Mouse (Mus musculus) v-Abl transformed pro-B cells (cell line): ENCODE measurements around the gene Cdc42se2.

Experiments used
- in situ Hi-C, 2 experiments: fragments of 400-800 bp; cut with MboI; formaldehyde crosslinking; loops; one replicate each; pipeline ENCODE4 v1.15.1; 2025; ENCODE audit not compliant: unreplicated experiment in 2 of 2

Cdc42se2 gene

DNA sequence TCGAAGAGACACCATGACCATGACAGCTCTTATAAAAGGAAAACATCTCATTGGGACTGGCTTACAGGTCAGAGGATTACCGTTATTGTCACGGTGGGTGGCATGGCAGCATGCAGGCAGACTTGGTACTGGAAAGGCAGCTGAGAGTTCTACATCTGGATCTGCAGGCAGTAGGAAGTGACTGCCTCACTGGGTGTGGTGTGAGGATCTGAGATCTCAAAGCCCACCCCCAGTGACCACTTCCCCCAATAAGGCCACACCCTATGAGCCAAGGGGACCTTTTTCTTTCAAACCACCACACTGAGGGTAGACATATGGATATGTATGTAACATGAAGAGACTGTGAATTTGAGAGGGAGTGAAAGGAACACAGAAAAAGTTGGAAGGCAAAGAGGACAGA lies 7.2 kb upstream of the Cdc42se2 start:
- in situ Hi-C loops, result no loop called here

DNA sequence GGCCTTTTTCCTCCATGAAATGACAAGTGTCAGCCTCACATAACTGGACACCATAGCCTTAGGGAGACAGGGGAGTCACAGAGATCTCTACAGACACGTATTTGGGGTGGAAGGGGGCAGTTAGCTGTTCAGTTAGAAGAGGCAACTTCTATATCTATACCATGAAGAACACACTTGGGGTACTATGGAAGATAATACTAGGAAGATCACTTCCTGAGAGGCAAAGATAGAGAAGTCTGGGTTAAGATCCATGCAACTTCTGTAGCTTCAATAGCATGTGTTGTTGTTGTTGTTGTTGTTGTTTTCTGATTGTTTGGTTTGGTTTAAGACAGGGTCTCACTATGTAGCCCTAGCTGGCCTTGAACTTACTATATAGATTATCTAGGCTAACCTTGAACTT lies 5.7 kb upstream of the Cdc42se2 start:
- in situ Hi-C loops, result no loop called here

DNA sequence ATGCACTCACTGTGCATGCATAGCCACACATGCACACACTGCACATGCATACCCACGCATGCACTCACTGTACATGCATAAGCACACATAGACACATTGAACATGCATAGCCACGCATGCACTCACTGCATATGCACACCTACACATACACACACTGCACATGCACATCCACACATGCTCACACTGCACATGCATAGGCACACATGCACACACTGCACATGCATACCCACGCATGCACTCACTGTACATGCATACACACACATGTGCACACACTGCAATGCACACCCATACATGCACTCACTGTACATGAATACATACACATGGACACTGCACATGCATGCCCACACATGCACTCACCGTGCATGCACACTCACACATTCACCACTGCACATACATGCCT lies 4.0 kb upstream of the Cdc42se2 start:
- in situ Hi-C loops, result no loop called here

DNA sequence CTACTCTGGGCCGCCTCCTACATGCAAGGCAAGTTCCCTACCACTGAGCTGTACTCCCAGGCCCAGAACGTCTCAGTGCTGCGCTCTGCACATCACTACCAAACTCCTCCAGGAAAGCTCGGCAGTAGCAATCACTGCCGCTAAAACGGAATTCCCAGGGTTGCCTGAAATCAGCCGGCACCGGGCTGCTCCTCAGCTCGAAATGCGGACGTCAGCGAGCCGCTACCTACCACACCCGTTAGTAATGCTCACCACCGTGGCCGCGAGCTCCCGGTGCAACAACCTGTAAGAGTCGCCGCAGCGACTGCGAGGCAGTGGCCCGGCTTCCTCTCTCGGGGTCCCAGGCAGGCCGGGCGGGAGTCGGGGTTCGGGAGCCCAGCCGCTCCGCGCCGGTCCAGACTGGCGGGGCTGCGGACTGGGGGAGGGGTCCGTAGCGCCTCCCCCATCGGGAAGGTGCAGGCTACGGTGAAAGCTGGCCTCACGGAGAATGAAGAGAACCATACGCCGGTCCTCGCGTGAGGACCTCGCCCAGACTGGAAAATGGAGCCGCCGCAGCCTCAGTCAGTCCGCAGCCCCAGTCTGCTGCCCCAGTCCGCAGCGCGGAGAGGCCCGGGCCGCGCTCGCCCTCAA lies 502 bp downstream of the Cdc42se2 start:
- in situ Hi-C loops, result loop anchor here (5.0 to 10.0 kb wide), 3 partner anchors 62 to 75 kb away; partner anchors contain the start of gene Lyrm7 (in 1 of the 2)

DNA sequence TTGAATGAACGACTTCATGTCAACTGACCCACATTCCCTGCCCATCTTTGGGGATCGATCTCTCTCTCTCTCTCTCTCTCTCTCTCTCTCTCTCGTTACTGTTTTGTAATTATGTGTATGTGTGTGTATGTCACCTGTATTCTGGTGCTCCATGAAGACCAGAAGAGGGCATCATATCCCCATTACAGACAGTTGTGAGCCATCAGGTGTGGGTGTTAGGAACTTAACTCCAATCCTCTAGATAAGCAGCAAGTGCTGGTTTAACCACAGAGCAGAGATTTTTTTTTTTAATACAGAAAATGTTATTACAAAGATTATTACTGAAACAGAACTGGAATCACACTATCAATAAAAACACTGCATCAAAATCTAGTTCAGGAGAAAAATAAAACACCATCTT lies 1.9 kb downstream of the Cdc42se2 start:
- in situ Hi-C loops, result loop anchor here (5.0 to 10.0 kb wide), 3 partner anchors 61 to 77 kb away; partner anchors contain the start of gene Lyrm7 (in 1 of the 2)

DNA sequence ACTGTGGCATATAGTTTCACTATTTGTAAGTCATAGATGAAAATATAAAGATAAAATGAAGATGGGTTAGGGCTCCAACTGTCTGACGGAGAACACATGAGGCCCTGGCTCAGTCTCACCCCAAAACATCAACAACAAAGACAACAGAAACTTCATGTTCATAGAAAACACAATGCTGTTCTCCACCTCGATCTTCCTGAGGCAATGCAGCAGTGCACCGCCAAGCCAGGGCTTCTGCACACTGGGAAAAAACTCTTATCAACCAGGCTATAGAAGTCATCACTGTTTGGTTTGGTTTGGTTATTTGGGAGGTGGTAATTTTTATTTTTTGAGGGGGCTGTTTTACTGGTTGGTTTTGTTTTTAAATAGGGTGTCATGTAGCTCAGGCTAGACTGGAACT lies 3.0 kb downstream of the Cdc42se2 start:
- in situ Hi-C loops, result loop anchor here in 1 of 2 experiments (10.0 kb wide), 1 partner anchor 60 kb away; no protein-coding TSS in a partner anchor

DNA sequence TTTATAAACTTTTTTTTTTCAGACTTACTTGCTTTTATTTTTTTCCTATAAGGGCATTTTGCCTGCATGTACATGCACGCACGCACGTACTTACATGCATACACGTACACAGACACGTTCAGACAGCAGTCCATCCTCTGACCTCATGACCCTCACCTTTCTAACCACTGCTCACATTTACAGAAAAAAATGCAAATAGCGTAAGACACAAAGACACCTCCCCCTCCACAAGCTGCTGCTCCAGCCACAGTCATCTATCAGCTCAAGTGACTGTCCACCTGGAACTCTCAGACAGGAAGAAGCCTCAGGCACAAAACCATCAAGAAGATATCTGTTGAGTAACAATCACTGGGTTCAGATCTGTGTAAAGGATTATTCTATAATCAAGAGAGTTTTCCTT lies 5.2 kb downstream of the Cdc42se2 start:
- in situ Hi-C loops, result loop anchor here in 1 of 2 experiments (10.0 kb wide), 1 partner anchor 57 kb away; no protein-coding TSS in a partner anchor

DNA sequence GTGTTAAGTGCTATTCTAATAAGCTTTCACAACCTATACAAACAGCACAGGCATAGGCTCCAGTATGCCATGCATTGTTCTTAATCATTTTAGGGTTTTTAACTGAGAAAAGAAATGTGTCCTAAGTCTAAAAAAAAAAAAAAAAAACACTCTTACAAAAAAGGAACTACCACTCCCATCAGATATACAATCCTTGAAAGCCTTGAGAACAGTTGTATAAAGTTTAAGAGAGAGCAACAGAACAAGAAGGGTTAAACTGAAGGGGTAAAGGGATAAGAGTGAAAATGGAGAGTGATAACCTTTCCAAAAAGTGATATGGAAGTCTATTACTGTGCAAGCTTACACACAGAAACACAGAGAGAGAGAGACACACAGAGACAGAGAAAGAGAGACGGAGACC lies 7.5 kb downstream of the Cdc42se2 start:
- in situ Hi-C loops, result loop anchor here (5.0 to 10.0 kb wide), 2 partner anchors 53 to 55 kb away; no protein-coding TSS in a partner anchor

DNA sequence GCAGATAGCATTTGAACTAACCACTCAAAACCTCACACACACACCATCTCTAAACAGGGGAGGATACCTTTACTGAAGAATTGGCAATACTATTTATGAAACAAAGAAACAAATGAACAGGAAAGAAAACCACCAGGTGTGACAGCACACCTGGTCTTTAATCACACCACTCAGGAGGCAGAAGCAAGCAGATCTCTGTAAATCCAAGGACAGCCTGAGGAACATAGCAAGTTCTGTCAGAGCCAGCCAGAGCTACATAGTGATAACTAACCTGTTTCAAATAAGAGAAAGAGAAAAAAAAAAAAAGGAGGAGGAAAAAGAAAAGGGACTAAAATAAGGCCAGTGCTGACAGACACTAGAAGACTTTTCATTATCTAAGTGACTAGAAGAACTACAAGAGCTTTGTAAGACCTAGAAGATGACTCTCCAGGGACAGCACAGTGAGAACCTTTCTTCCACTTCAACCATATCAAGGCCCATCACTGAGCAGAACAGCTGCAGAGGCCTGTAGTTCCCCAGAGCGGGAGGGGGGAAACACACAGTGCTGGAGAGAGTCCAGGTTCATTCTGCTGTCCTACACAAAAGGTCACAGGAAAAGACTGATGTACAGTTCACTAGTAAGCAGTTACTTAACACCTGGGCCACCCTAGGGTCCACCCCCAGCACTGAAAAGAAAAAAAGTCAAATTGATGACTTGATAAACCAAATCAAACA lies 9.2 kb downstream of the Cdc42se2 start:
- in situ Hi-C loops, result loop anchor here in 1 of 2 experiments (5.0 kb wide), 1 partner anchor 51 kb away; no protein-coding TSS in a partner anchor

DNA sequence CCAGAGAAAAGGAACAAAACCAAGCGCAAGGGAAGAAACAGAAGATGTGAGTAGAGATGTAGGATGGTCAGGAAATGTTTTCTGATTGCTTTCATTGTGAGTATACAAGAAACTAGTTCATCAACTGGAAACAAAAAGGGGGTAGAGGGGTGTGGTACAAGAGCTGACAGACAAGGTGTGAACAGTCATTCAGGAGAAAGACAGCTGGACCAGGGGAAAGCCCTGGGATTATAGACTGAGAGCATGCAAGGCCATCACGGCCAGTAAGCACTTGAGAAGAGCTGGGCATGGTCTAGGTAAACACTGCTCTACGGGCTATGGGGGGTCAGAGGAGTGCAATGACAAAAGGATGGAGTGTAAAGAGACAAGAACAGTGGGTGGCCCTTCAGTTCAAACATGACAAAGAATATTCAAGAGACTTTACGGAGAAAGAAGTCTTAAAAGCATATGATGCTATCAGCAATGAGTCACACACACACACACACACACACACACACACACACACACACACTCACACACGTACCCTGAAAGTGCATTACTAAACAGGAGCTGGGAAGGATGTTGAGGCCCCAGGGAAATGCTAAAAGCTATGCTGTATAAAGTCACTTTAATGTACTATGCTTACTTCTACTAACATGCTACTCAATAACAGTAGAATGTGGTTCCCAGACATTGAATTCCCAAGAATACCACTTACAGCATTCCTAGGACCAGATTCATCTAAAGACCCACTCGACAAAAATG lies 9.9 kb downstream of the Cdc42se2 start:
- in situ Hi-C loops, result loop anchor here in 1 of 2 experiments (5.0 kb wide), 1 partner anchor 50 kb away; no protein-coding TSS in a partner anchor

DNA sequence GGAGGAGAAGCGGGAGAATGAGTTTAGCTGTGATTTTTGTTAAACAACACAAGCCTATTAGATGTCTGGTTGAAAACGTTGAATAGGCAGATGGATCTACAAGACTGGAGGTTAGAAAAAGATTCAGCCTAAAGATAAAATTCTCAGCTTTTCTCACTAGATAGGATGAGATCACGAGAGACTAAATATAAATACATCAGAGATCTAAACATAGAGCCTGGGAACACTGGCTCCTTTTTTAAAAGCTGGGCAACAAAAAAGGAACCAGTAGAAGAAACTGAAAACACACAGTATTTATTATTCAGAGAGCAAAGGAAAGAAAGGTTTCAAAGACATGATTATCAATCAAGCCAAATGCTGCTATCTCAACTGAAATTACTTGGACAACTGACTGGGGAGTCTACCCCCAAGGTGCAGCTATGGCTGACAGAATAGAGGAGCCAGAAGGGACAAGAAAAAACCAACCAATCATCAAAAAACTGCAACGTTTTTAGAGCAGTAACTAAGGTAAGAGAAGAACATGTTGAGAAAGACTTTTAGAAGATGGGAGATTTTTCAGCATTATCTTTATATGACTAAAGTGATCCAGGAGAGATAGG lies 10.6 kb downstream of the Cdc42se2 start:
- in situ Hi-C loops, result loop anchor here in 1 of 2 experiments (5.0 kb wide), 1 partner anchor 50 kb away; no protein-coding TSS in a partner anchor

DNA sequence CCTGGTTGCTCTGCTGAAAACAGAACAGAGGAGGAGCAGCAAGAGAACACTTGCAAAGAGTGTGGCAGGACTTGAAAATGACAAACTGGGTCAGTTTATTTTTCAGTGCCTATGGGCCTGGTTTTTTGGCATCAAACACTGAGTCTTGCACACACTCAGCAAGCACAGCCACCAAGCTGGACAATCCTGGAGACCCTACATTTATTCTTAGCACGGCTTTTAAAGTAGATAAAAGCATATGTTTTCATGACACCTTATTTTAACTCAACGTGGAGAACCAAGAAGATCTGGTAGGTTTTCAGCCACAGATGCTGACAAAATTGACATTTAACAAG lies 11.1 kb downstream of the Cdc42se2 start:
- in situ Hi-C loops, result loop anchor here in 1 of 2 experiments (5.0 kb wide), 1 partner anchor 49 kb away; no protein-coding TSS in a partner anchor

DNA sequence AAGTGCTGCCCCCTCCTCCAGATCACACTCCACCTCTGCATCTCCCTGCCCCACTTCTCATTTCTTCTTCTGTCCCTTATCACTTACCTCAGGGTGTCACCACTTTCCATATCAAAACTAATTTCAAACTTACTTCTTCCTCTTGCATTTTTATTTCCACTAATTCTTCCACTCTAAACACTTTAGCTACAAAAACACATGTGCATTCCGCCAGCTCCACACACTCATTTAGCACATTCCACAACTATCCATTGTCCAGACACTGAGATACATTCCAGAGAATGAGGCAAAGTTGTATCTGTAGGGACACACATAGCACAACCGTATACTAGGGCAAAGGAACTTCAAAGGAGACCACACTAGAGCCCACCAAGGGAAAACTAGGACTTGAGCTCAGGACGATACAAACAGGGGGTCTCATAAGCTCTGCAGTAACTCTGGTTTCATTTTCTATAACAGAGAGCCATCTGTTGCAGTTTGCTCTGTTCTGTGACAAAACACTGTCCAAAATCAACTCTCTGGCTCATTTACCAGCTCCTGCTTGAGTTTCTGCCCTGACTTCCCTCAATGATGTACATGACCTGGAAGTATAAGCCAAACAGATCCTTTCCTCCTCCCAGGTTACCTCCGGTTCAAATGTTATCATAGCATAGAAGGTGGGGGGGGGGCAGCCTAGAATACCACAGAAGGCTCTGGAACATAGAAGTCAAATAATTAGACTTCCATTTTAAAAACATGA lies 11.7 kb downstream of the Cdc42se2 start:
- in situ Hi-C loops, result loop anchor here in 1 of 2 experiments (5.0 kb wide), 1 partner anchor 48 kb away; no protein-coding TSS in a partner anchor

DNA sequence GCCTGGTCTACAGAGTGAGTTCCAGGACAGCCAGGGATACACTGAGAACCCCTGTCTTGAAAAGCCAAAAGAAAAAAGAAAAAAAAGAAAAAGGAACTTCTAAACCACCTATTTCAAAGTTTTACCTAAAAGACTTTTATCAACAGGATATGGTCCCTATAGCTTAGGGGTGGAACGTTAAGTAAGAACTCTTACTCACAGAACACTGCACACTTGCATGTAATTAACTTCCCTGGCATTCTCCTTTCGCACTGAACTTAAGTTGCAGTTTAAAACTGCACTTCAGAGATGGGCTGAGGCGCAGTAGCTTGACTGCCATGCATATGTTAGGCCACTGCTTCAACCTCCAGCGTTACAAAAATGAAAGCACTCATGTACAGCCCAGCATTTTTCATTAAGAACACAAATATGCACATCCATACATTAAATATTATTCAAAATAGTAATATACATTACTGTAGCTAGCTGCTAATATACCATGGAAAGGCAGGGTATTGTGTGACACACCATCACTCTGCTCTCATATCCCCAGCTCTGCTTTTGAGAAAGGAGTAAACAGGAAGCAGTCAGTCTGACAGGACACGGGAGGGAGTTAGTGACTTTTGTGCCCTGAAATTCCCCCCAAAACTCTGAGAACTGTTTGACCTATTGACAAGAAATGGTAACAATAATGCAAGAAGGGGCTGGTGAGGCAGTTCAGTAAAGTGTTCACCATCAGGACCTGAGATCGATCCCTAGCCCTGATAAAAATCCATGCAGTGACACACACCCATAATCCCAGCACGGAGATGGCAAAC lies 13.0 kb downstream of the Cdc42se2 start:
- in situ Hi-C loops, result loop anchor here in 1 of 2 experiments (5.0 to 25.0 kb wide), 2 partner anchors 47 to 987 kb away; no protein-coding TSS in a partner anchor

DNA sequence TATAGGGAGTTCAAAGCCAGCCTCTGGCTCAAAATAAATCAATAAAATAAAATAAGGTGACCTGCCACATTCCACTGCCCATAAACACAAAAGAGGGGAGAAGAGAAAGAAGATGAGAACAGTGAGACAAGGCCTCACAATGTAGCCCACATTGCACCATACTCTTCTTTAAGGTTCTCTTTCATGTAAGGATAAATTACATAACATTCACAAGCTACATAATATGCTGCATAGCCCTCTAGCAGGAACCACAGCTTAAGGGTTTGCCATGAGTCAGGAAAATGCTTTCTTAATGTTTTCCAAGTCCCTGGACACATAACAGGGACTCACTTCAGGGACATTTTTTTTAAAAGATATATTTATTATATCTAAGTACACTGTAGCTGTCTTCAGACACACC lies 15.9 kb downstream of the Cdc42se2 start:
- in situ Hi-C loops, result loop anchor here in 1 of 2 experiments (25.0 kb wide), 1 partner anchor 984 kb away; no protein-coding TSS in a partner anchor

DNA sequence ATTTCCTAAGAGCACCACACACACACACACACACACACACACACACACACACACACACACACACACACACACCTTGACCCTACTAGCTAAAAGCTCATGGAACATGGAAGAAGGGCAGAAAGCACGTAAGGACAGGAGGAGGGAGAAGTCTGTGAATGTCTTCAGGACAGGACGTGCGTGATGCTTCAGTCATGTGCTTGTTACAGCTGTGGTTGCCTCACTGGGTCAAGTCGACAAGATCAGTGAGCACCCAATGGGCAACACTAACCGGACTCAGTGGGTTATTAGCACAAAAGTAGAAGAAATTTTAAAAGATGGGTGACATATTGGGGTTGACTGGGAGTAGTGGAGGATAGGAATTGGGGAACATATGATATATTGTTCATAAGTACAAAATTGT lies 17.6 kb downstream of the Cdc42se2 start:
- in situ Hi-C loops, result loop anchor here in 1 of 2 experiments (25.0 kb wide), 1 partner anchor 983 kb away; no protein-coding TSS in a partner anchor

DNA sequence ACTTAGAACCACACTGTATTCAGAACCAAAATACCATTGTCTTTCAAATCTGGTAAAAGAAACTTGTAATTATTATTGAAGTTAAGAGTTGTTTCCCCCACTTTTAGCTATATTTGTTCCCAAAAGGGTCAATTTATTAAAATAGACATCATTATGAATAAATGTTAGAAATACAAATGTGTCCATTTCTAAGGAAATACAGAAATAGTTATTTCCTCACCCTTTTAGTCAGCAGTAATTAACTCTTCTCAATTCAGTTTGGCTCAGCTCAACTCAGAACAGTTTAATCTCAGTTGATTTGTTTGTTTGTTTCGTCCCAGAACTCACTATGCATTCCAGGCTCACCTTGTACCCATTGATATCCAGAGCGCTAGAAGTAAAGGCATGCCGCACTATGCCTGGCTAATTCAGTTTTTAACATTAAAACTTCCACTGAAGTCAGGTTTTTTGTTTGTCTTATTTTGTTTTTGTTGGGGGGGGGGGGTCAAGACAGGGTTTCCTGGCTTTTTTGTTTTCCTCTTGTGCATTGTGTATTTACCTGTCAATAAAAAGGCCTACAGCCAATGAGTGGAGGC lies 19.3 kb downstream of the Cdc42se2 start:
- in situ Hi-C loops, result loop anchor here in 1 of 2 experiments (25.0 kb wide), 1 partner anchor 981 kb away; no protein-coding TSS in a partner anchor

DNA sequence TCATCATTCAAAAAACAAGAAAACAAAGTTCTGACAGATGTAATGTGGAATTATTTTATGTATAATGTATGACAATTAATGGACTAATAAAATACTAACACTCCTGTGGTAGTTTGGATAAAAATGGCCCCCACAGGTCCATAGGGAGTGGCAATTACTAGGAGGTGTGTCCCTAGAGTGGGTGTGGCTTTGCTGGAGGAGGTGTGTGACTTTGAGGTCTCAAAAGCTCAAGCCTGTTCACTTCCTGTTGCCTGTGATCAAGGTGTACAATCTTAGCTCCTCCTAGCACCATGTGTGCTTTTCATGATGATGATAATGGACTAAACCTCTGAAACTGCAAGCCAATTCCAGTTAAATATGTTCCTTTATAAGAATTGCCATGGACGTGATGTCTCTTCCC lies 22.7 kb downstream of the Cdc42se2 start:
- in situ Hi-C loops, result loop anchor here in 1 of 2 experiments (25.0 kb wide), 1 partner anchor 977 kb away; no protein-coding TSS in a partner anchor
